Mouse (Mus musculus): ENCODE data around the gene Tyrobp. TPM values are rescaled to one million over a fixed set of nuclear protein-coding genes. Genes with fewer than 3 reads are reported as not detected.

Gene Tyrobp
- polyA plus RNA-seq, 1 experiment from 2014 or later: 38.9 TPM

DNA sequence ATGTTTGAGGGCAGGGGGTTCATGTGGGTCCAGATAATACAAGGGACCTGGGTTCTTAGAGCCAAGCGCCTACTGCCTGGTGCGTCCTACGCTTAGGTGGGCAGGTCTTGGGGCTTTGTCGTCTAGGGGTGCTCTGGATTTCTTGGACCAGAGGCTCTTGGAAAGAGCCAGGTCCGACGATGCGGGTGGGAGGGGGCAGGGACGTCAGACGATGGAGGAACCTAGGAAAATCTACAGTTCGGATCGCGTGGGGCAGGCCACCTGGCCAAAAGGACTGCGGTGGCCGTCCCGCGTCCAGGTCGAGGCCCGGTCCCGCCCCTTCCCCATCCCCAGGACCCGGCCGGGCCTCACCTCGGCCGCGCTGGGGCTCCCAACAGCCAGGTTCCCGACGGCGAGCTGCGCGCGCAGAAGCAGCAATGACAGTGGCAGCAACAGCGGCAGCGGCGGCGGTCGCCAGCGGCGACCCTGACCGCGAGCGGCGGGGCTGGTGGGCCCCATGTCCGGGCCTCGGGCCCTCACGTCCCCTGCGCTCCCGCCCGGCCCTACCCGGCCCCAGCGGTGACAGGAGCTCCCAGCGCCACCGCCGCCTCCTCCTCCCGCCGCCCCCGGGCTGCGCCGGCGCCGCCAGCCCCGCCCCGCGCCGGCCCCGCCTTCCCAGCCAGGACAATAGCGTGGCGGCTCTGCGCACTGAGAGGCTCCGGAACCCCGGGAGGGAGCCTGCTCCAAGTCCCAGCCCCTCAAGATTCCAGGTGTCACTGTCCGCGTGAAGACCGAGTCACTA lies 31.6 kb downstream of the Tyrobp start, which contains the start of gene Aplp1:
Aplp1 (minus strand) TSS at position 565 of the 781 bp plus-strand sequence.
- Histone ChIP-seq H3K4me1 (peaks cover 14% of the 10 kb centered on the region), H3K27me3 (peaks cover 17% of the 10 kb centered on the region), H3K4me3 (peak within 1 kb of the TSS; percentile 71), H3K4me2 (peak within 1 kb of the TSS; percentile 78), H3K9me3 (no peaks in the 10 kb centered on the region), H3K27ac (peak within 1 kb of the TSS; percentile 71), H3K9ac (peak within 1 kb of the TSS; percentile 84), H3K36me3 (peaks cover 22% of the 10 kb centered on the region)
- 1% methylated on average over 50 of the region's 72 CpGs for WGBS
- ATAC-seq (ENCODE audit: insufficient number of reproducible peaks, insufficient read depth, low FRiP score, low TSS enrichment, low read depth): no peak

DNA sequence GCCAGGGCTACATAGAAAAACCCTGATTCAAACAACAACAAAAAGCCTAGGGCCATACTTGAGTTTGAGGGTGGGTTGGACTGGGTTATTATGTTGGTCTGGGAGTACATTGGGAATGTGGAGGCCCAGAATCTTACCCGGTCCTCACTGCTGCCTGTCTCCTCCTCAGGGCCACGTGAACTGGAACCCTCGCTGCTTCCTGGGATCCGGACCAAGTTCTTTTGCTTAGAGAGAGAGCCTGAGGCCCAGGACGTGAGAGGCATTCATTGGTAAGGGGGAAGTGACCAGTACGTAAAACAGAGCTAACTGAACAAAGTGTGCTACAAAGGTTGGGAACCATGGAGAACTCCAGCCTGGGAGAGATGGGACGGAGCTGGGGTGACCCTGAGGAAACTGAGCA lies 36.7 kb downstream of the Tyrobp start:
- peaks cover 63% of the 10 kb centered on the region for H3K27me3 ChIP-seq
- H3K36me3 ChIP-seq: no peaks in the 10 kb centered on the region
- H3K4me3 ChIP-seq: no peak overlapping the region
- ATAC-seq (ENCODE audit: insufficient number of reproducible peaks, insufficient read depth, low FRiP score, low TSS enrichment, low read depth): no peak
- H3K27ac ChIP-seq: no peak overlapping the region
- no peaks in the 10 kb centered on the region for H3K9me3 ChIP-seq
- H3K4me2 ChIP-seq: no peak overlapping the region
- H3K4me1 ChIP-seq: peaks cover 10% of the 10 kb centered on the region
- H3K9ac ChIP-seq: no peak overlapping the region
- WGBS: 69% methylated on average over 7 of the region's 7 CpGs

DNA sequence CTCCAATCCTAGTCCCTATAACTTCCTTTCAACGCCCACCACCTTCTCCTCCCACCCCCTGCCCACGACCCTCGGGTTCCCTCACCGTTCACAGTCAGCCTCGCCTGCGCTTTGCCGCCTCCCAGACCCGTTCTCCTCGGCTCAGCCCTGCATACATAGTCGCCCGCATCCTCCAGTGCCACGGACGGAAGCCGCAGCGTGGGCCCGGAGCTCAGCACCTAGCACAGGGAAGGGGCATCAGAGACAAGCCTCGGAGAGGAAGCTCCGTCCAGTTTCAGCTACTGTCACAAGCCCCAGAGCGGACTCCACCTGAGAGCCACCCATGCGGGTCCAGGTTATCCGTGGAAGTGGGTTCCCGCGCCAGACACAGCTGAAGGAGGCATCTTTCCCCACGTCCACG lies 39.8 kb downstream of the Tyrobp start:
- 11% methylated on average over 25 of the region's 25 CpGs for WGBS

DNA sequence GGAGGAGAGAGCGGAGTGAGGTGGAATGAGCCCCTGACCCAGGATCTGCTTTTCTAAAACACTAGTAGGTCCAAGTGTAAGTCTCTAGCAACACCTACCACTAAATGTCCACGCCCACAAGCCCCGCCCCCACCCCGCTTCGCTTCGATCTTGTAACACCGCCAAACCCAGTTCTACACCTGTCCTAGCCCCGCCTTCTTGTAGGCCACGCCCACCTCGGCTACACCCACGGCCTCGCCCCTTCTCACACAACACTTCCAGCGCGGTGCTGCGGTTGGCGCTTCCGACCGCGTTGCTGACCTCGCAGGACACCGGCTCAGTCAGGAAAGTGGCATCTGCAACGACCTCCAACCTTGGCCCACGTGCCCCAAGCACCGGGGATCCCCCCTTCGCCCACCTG lies 40.2 kb downstream of the Tyrobp start:
- no peak overlapping the region for H3K4me2 ChIP-seq
- no peak overlapping the region for H3K27ac ChIP-seq
- peaks cover 23% of the 10 kb centered on the region for H3K4me1 ChIP-seq
- 1% methylated on average over 25 of the region's 25 CpGs for WGBS
- H3K9ac ChIP-seq: no peak overlapping the region
- peak overlapping the region; percentile 16; the same call in 1 of the 2 replicates for H3K4me3 ChIP-seq
- H3K36me3 ChIP-seq: no peaks in the 10 kb centered on the region
- ATAC-seq (ENCODE audit: insufficient number of reproducible peaks, insufficient read depth, low FRiP score, low TSS enrichment, low read depth): no peak
- H3K27me3 ChIP-seq: peaks cover 92% of the 10 kb centered on the region
- no peaks in the 10 kb centered on the region for H3K9me3 ChIP-seq

More for the DNA sequence above, 39.8 kb downstream of the Tyrobp start:
- Histone ChIP-seq H3K36me3 (no peaks in the 10 kb centered on the region), H3K9ac (no peak overlapping the region), H3K4me3 (no peak overlapping the region), H3K27me3 (peaks cover 88% of the 10 kb centered on the region), H3K9me3 (no peaks in the 10 kb centered on the region), H3K4me2 (no peak overlapping the region), H3K4me1 (peaks cover 23% of the 10 kb centered on the region), H3K27ac (no peak overlapping the region)
- ATAC-seq (ENCODE audit: insufficient number of reproducible peaks, insufficient read depth, low FRiP score, low TSS enrichment, low read depth): no peak

GRCm38 (mm10) chr7:30454259-30454658 lies 40.7 kb downstream of the Tyrobp start:
- Histone ChIP-seq H3K27ac (no peak overlapping the region), H3K4me2 (no peak overlapping the region), H3K9ac (no peak overlapping the region), H3K36me3 (no peaks in the 10 kb centered on the region), H3K4me1 (peaks cover 23% of the 10 kb centered on the region), H3K27me3 (peaks cover 97% of the 10 kb centered on the region), H3K9me3 (no peaks in the 10 kb centered on the region), H3K4me3 (0 out of 2 replicates have a peak overlapping the region, but pooled peaks have one; percentile 16)
- WGBS: 6% methylated on average over 6 of the region's 6 CpGs
- no peak for ATAC-seq (ENCODE audit: insufficient number of reproducible peaks, insufficient read depth, low FRiP score, low TSS enrichment, low read depth)

GRCm38 (mm10) chr7:30456487-30456886 lies 42.9 kb downstream of the Tyrobp start:
- under 1% methylated on average over 9 of the region's 9 CpGs for WGBS
- Histone ChIP-seq H3K36me3 (no peaks in the 10 kb centered on the region), H3K9me3 (no peaks in the 10 kb centered on the region), H3K9ac (peak overlapping the region; percentile 37; the same call in 1 of the 2 replicates), H3K4me3 (peak overlapping the region; percentile 23; the same call in 1 of the 2 replicates), H3K27ac (no peak overlapping the region), H3K27me3 (peaks cover 99% of the 10 kb centered on the region), H3K4me2 (peak overlapping the region; percentile 45), H3K4me1 (peaks cover 23% of the 10 kb centered on the region)
- ATAC-seq (ENCODE audit: insufficient number of reproducible peaks, insufficient read depth, low FRiP score, low TSS enrichment, low read depth): no peak

DNA sequence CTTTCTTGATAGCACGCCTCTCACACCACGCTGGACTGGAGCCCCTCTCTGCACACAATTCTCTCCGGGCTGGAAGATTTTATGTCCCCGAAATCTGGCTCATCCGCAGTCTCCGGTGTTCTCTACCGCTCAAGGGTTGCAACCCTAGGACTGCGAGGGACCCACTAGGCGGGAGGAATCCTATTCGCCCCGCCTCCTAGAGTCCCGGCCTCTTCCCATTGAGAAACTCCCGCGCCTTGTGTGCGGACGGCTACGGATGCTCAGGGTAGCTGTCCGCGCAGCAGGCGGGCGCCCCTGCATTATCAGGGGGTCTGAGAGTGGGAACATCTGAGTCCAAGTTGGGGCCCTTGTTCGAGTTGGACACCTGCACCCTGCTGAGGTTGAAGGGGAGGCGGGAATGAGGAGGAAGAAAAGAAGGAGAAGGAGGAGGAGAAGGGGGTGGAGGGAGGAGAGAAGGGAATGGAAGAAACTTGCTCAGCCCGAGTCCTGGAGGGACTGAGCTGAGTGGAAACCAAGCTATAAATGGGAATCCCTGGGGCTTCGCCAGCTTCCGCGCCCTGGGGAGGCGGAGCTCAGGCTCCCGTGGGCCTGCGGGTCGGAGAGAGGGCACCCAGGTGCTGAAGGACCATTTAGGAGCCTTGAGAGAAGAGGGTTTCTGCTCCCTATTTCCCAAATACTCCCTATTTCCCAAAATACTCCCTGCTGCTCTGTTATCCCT lies 43.5 kb downstream of the Tyrobp start:
- Histone ChIP-seq H3K4me1 (peaks cover 23% of the 10 kb centered on the region), H3K4me3 (peak overlapping the region; percentile 23; the same call in 1 of the 2 replicates), H3K9ac (peak overlapping the region; percentile 37; the same call in 1 of the 2 replicates), H3K27ac (no peak overlapping the region), H3K27me3 (peaks cover 99% of the 10 kb centered on the region), H3K36me3 (no peaks in the 10 kb centered on the region), H3K9me3 (no peaks in the 10 kb centered on the region), H3K4me2 (peak overlapping the region; percentile 45)
- under 1% methylated on average over 31 of the region's 31 CpGs for WGBS
- ATAC-seq (ENCODE audit: insufficient number of reproducible peaks, insufficient read depth, low FRiP score, low TSS enrichment, low read depth): no peak

DNA sequence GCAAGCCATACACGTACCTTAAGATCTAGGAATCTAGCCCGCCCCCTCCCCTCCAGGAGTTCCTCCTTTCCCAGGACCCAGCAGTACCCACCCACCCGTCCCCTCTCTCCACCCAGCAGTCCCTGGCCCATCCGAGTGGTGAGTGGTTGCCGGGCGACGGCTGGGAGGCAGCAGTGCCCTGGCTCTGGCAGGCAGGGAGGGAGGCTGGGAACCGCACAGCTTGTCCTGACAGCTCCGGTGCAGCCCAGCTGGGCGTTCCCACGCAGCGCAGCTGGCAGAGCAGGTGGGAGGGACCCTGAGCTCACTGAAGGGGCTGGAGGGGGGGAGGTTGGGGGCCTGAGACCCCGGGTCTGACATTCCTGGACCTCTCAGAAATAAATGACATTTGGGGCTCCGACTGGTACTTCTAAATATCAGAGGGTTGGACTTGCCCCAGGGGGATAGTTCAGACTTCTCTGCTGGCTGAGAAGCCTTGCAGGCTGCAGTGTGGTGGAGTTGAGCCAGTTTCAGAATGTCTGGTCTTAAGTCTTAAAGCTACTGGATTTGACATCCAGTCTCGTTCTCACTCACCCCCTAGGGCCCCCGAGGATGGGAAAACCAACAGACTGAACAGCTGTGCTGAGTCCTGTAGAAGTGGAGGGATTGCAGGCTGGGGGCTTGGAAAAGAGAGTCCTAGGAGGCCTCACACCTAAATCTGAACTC lies 44.2 kb downstream of the Tyrobp start, which contains the start of the genes Kirrel2 and Nphs1:
Kirrel2 (minus strand) TSS at position 62 of the 702 bp plus-strand sequence.
Nphs1 (plus strand) TSS at position 687 of the 702 bp plus-strand sequence.
- ATAC-seq (ENCODE audit: insufficient number of reproducible peaks, insufficient read depth, low FRiP score, low TSS enrichment, low read depth): no peak
- WGBS: 2% methylated on average over 16 of the region's 16 CpGs
- Histone ChIP-seq H3K36me3 (no peaks in the 10 kb centered on the region), H3K27ac (no peak within 1 kb of the TSS), H3K27me3 (peaks cover 100% of the 10 kb centered on the region), H3K4me2 (peak within 1 kb of the TSS; percentile 45), H3K9me3 (no peaks in the 10 kb centered on the region), H3K9ac (peak within 1 kb of the TSS; percentile 37; the same call in 1 of the 2 replicates), H3K4me1 (peaks cover 23% of the 10 kb centered on the region), H3K4me3 (peak within 1 kb of the TSS; percentile 23)

GRCm38 (mm10) chr7:30459484-30459883 lies 45.9 kb downstream of the Tyrobp start:
- Histone ChIP-seq H3K9ac (no peak overlapping the region), H3K27ac (no peak overlapping the region), H3K4me3 (no peak overlapping the region), H3K9me3 (no peaks in the 10 kb centered on the region), H3K4me1 (peaks cover 19% of the 10 kb centered on the region), H3K36me3 (no peaks in the 10 kb centered on the region), H3K27me3 (peaks cover 100% of the 10 kb centered on the region), H3K4me2 (no peak overlapping the region)
- 33% methylated on average over 6 of the region's 6 CpGs for WGBS
- ATAC-seq (ENCODE audit: insufficient number of reproducible peaks, insufficient read depth, low FRiP score, low TSS enrichment, low read depth): no peak

- Histone ChIP-seq H3K9ac (no peak overlapping the region), H3K27ac (no peak overlapping the region), H3K36me3 (no peaks in the 10 kb centered on the region), H3K4me1 (peaks cover 6% of the 10 kb centered on the region; the same call in 1 of the 2 replicates), H3K27me3 (peaks cover 100% of the 10 kb centered on the region), H3K4me3 (no peak overlapping the region), H3K4me2 (no peak overlapping the region), H3K9me3 (no peaks in the 10 kb centered on the region)
- no peak for ATAC-seq (ENCODE audit: insufficient number of reproducible peaks, insufficient read depth, low FRiP score, low TSS enrichment, low read depth)
- WGBS: 25% methylated on average over 6 of the region's 7 CpGs
Measured at GRCm38 (mm10) chr7:30463568-30463967, 50.0 kb downstream of the Tyrobp start.

GRCm38 (mm10) chr7:30463996-30464395 lies 50.4 kb downstream of the Tyrobp start:
- no peak overlapping the region for H3K4me3 ChIP-seq
- WGBS: 14% methylated on average over 4 of the region's 4 CpGs
- H3K27ac ChIP-seq: no peak overlapping the region
- no peaks in the 10 kb centered on the region for H3K9me3 ChIP-seq
- ATAC-seq (ENCODE audit: insufficient number of reproducible peaks, insufficient read depth, low FRiP score, low TSS enrichment, low read depth): no peak
- peaks cover 6% of the 10 kb centered on the region; the same call in 1 of the 2 replicates for H3K4me1 ChIP-seq
- H3K9ac ChIP-seq: no peak overlapping the region
- H3K27me3 ChIP-seq: peaks cover 97% of the 10 kb centered on the region
- H3K4me2 ChIP-seq: no peak overlapping the region
- H3K36me3 ChIP-seq: no peaks in the 10 kb centered on the region
